Mouse (Mus musculus): ENCODE measurements around the gene Olfr1257.

DNA sequence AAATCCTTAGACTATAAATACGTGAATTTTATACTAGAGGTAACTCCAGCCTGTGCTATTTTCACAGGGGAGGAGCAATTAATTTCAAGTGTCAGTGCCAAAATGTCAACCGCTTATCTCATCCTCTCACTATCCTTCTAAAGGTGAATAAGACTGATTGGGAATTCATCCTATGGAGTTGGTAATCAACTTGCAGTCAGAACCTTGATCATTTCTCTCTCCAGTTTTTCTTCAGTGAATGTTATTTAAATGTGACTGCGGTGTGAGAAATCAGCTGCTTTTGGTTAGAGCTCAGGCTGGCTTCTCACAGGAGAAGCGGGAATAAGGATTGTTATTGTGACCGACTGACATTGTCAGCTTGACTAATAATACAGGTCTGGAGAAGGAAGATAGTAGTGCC is 30.1 kb upstream of the Olfr1257 start, which contains the start of gene Olfr48:
- TF ChIP-seq POLR2A (IDR thresholded peaks at IDR 0.05; ENCODE audit: borderline replicate concordance, insufficient read depth, low read length) = no peak
- TF ChIP-seq CTCF (IDR thresholded peaks at IDR 0.05; ENCODE audit: borderline replicate concordance, insufficient read depth, low read depth, low read length) = no peak

Measured in cerebellum, adult 2 months (tissue).